Mouse (Mus musculus) cerebellum, adult 9-10 months (tissue): ENCODE measurements at regions not wholly inside any gene's neighbourhood (a gene's known extent, or its start where the extent isn't known, plus 50 kb on each side); places are given as distances from the start of the nearest gene placed in this dataset.

Source experiments
- DNase-seq: peaks from one replicate; pipeline ENCODE4 v3.0.0; 2022

- DNase-seq = no peak
These were observed 326.8 kb downstream of the 1700129C05Rik start for GRCm38 (mm10) chr14:58815616-58816539.

- DNase-seq = no peak
These were observed 330.1 kb downstream of the 1700129C05Rik start for GRCm38 (mm10) chr14:58812585-58812984.

- DNase-seq = no peak
These were observed 341.3 kb downstream of the 1700129C05Rik start for GRCm38 (mm10) chr14:58801402-58801861.

GRCm38 (mm10) chr14:58788190-58788945 is 354.3 kb downstream of the 1700129C05Rik start:
- DNase-seq = no peak

- no peak for DNase-seq
These were observed 355.1 kb downstream of the 1700129C05Rik start for GRCm38 (mm10) chr14:58787618-58788017.

- DNase-seq = peak; percentile 93
These were observed 355.8 kb downstream of the 1700129C05Rik start for GRCm38 (mm10) chr14:58786791-58787491.

- DNase-seq = no peak
These were observed 359.5 kb downstream of the 1700129C05Rik start for GRCm38 (mm10) chr14:58783201-58783600.

GRCm38 (mm10) chr14:58780306-58780705 is 362.4 kb downstream of the 1700129C05Rik start:
- no peak for DNase-seq

- no peak for DNase-seq
These were observed 364.0 kb downstream of the 1700129C05Rik start for GRCm38 (mm10) chr14:58778675-58779074.

GRCm38 (mm10) chr14:58761291-58761690 is 381.4 kb downstream of the 1700129C05Rik start:
- DNase-seq = no peak

GRCm38 (mm10) chr14:58759759-58760158 is 382.9 kb downstream of the 1700129C05Rik start:
- no peak for DNase-seq

- peak; percentile 2 for DNase-seq
These were observed 388.9 kb downstream of the 1700129C05Rik start for GRCm38 (mm10) chr14:58753781-58754180.

GRCm38 (mm10) chr14:58753136-58753535 is 389.6 kb downstream of the 1700129C05Rik start:
- DNase-seq = no peak

GRCm38 (mm10) chr14:58726418-58726817 is 416.3 kb downstream of the 1700129C05Rik start:
- DNase-seq = no peak

- no peak for DNase-seq
These were observed 427.8 kb downstream of the 1700129C05Rik start for GRCm38 (mm10) chr14:58714856-58715255.

- DNase-seq = peak; percentile 63
These were observed 432.8 kb downstream of the 1700129C05Rik start for GRCm38 (mm10) chr14:58709861-58710260.

GRCm38 (mm10) chr14:58709281-58709680 is 433.4 kb downstream of the 1700129C05Rik start:
- no peak for DNase-seq

GRCm38 (mm10) chr14:58701765-58702164 is 440.9 kb downstream of the 1700129C05Rik start:
- peak; percentile 30 for DNase-seq

- no peak for DNase-seq
These were observed 451.4 kb downstream of the 1700129C05Rik start for GRCm38 (mm10) chr14:58691129-58691828.

GRCm38 (mm10) chr14:58687814-58688213 is 454.9 kb downstream of the 1700129C05Rik start:
- DNase-seq = no peak

- no peak for DNase-seq
These were observed 463.9 kb downstream of the 1700129C05Rik start for GRCm38 (mm10) chr14:58678781-58679180.

GRCm38 (mm10) chr14:58678126-58678656 is 464.5 kb downstream of the 1700129C05Rik start:
- DNase-seq = no peak
